Mouse (Mus musculus) ovary, adult 10 weeks (tissue): Measurements from ENCODE around the gene Olfr1344. TPM values are rescaled to one million over a fixed set of nuclear protein-coding genes. Genes with fewer than 3 reads are reported as not detected.

Source experiments
- polyA plus RNA-seq: library from polyadenylated mRNA; stranded (reverse); fragments of 350-450 nt; fragmentation: Illumina TruSeq; extraction: RNeasy Lipid Tissue Mini Kit (QIAGEN cat#74804); gene quantifications from one replicate; pipeline ENCODE4 v1.2.3, GENCODE M21; 2014

The Olfr1344 gene
- polyA plus RNA-seq = not detected

GRCm38 (mm10) chr7:6438388-6438787 lies at the start of gene Olfr1344:
Gene Olfr1344, plus strand, starts transcription at chr7:6438688.

GRCm38 (mm10) chr7:6397996-6398975 lies 40.2 kb upstream of the Olfr1344 start, which contains the start of gene Smim17:
Gene Smim17, plus strand, starts transcription at chr7:6398715.

GRCm38 (mm10) chr7:6410043-6410442 lies 28.4 kb upstream of the Olfr1344 start, which contains the start of gene Gm20715:
Gene Gm20715, plus strand, starts transcription at chr7:6410277.

GRCm38 (mm10) chr7:6455868-6456267 lies 17.4 kb downstream of the Olfr1344 start, which contains the start of gene Olfr1336:
Gene Olfr1336, plus strand, starts transcription at chr7:6456168.

GRCm38 (mm10) chr7:6466951-6467350 lies 28.5 kb downstream of the Olfr1344 start, which contains the start of gene Olfr1346:
Gene Olfr1346, plus strand, starts transcription at chr7:6467101.

GRCm38 (mm10) chr7:6486841-6487240 lies 48.4 kb downstream of the Olfr1344 start, which contains the start of gene Olfr5:
Gene Olfr5, minus strand, starts transcription at chr7:6486941.

Other genes starting within 250 kb of the Olfr1344 start
- gene Galp, start 241.6 kb upstream of the Olfr1344 start, polyA plus RNA-seq = not detected
- gene Zscan5b, start 216.4 kb upstream of the Olfr1344 start, polyA plus RNA-seq = not detected
- gene Epp13, start 186.0 kb upstream of the Olfr1344 start, polyA plus RNA-seq = 0.54 TPM
- 19.4 TPM for gene Zfp667, start 152.1 kb upstream of the Olfr1344 start, polyA plus RNA-seq
- gene Zfp583, start 107.4 kb upstream of the Olfr1344 start, polyA plus RNA-seq = 18.5 TPM
- gene Gm3854, start 94.9 kb upstream of the Olfr1344 start, polyA plus RNA-seq = 1.7 TPM
- 7.6 TPM for gene Zfp78, start 75.4 kb upstream of the Olfr1344 start, polyA plus RNA-seq
- gene Zfp28, start 55.4 kb upstream of the Olfr1344 start, polyA plus RNA-seq = 10.3 TPM
- gene Smim17, start 40.0 kb upstream of the Olfr1344 start, polyA plus RNA-seq = not detected
- gene Gm20715, start 28.4 kb upstream of the Olfr1344 start, polyA plus RNA-seq = not detected
- gene Olfr1336, start 17.5 kb downstream of the Olfr1344 start, polyA plus RNA-seq = not detected
- gene Olfr1346, start 28.4 kb downstream of the Olfr1344 start, polyA plus RNA-seq = not detected
- gene Olfr5, start 48.3 kb downstream of the Olfr1344 start, polyA plus RNA-seq = not detected
- gene Olfr1347, start 61.1 kb downstream of the Olfr1344 start, polyA plus RNA-seq = not detected
- not detected for gene Olfr1348, start 70.1 kb downstream of the Olfr1344 start, polyA plus RNA-seq
- not detected for gene Olfr1349, start 84.3 kb downstream of the Olfr1344 start, polyA plus RNA-seq
- not detected for gene Olfr1350, start 126.2 kb downstream of the Olfr1344 start, polyA plus RNA-seq